8 mouse cellular contexts compared by ENCODE assay signal in the genomic region with DNA sequence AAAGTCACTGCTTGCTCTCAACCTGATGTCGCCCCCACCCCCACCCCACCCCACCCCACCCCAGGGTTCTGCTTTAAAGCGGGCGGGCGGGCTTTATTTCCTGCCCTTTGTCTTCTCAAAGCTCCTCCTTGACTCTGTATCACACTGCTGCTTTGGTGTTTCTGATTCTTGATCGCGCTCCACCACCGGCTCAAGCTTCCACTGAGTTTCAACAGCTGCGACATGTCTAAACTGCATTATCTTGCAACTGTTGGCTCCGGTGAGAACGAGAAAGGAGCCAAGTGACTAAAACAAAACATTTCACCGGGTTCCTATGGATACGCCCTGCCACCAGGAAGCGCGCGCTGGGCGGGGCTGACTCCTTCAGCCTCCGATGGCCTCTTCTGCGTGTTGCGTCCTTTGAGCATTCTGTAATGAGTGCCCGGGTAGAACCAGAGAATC. TPM values are rescaled to one million over a fixed set of nuclear protein-coding genes. Genes with fewer than 3 reads are reported as not detected.
DNase-seq lines count a peak whose midpoint lies in the region; ATAC-seq and TF ChIP-seq lines count a peak whose summit lies in the region.

No protein-coding gene starts in this region.

- peak overlapping the region; percentile 86 for H3K27ac ChIP-seq in ES-Bruce4 (ENCODE audit: insufficient read depth, low read length)
- H3K27ac ChIP-seq in bone marrow, adult 2 months (ENCODE audit: control insufficient read depth, insufficient read depth, low read depth, low read length, poor library complexity) = no peak overlapping the region
- H3K27ac ChIP-seq in embryonic facial prominence, embryonic 13.5 days = peak overlapping the region; percentile 69
- H3K27ac ChIP-seq in heart, embryonic 10.5 days = peak overlapping the region; percentile 82
- H3K27ac ChIP-seq in kidney, adult 2 months (ENCODE audit: insufficient read depth, low read depth, low read length) = no peak overlapping the region
- peak overlapping the region; percentile 78 for H3K27ac ChIP-seq in neural tube, embryonic 11.5 days (ENCODE audit: low read depth, low read length)

- under 1% methylated on average over 20 of the region's 20 CpGs for WGBS in bone marrow, adult 2 months
- WGBS in embryonic facial prominence, embryonic 13.5 days = 0% methylated on average over 20 of the region's 20 CpGs
- WGBS in heart, embryonic 10.5 days = 0% methylated on average over 20 of the region's 20 CpGs
- WGBS in kidney, adult 2 months = under 1% methylated on average over 20 of the region's 20 CpGs
- under 1% methylated on average over 20 of the region's 20 CpGs for WGBS in neural tube, embryonic 11.5 days

- H3K4me2 ChIP-seq in embryonic facial prominence, embryonic 13.5 days = peak overlapping the region; percentile 77
- H3K4me2 ChIP-seq in neural tube, embryonic 11.5 days (ENCODE audit: low read depth) = peak overlapping the region; percentile 79

- H3K36me3 ChIP-seq in ES-Bruce4 (ENCODE audit: control insufficient read depth, insufficient read depth, low read length, poor library complexity, severe bottlenecking) = no peaks in the 10 kb centered on the region
- no peaks in the 10 kb centered on the region for H3K36me3 ChIP-seq in embryonic facial prominence, embryonic 13.5 days
- no peaks in the 10 kb centered on the region for H3K36me3 ChIP-seq in heart, embryonic 10.5 days
- no peaks in the 10 kb centered on the region for H3K36me3 ChIP-seq in kidney, adult 2 months (ENCODE audit: control insufficient read depth, insufficient read depth, low read length)
- no peaks in the 10 kb centered on the region for H3K36me3 ChIP-seq in neural tube, embryonic 11.5 days (ENCODE audit: control insufficient read depth, insufficient read depth, low read length)

- 0 out of 2 replicates have a peak, but pooled peaks have one; percentile 52 for TF ChIP-seq EP300 in ES-Bruce4 (IDR thresholded peaks at IDR 0.05; ENCODE audit: insufficient read depth, low read depth, low read length)

- peak; percentile 80 for DNase-seq in heart, embryonic 10.5 days (ENCODE audit: low spot score)
- DNase-seq in kidney, adult 2 months = peak; percentile 73
- peak; percentile 67 to 86 for DNase-seq in lung, adult 18-20 months
- peak; percentile 78 for DNase-seq in neural tube, embryonic 11.5 days (ENCODE audit: low spot score)
- peak; percentile 28 to 49 for DNase-seq in thymus, postnatal 10 days (ENCODE audit: low spot score in 2 of 2)

- H3K27me3 ChIP-seq in ES-Bruce4 (ENCODE audit: control insufficient read depth, insufficient read depth, low read length, poor library complexity, severe bottlenecking) = no peaks in the 10 kb centered on the region
- H3K27me3 ChIP-seq in embryonic facial prominence, embryonic 13.5 days = no peaks in the 10 kb centered on the region
- H3K27me3 ChIP-seq in heart, embryonic 10.5 days (ENCODE audit: insufficient read depth, poor library complexity, severe bottlenecking) = no peaks in the 10 kb centered on the region
- no peaks in the 10 kb centered on the region for H3K27me3 ChIP-seq in kidney, adult 2 months (replicated peaks; ENCODE audit: control insufficient read depth, insufficient read depth, low read length)
- no peaks in the 10 kb centered on the region for H3K27me3 ChIP-seq in neural tube, embryonic 11.5 days (ENCODE audit: control insufficient read depth, insufficient read depth, low read length)

- peak overlapping the region; percentile 80 for H3K4me3 ChIP-seq in ES-Bruce4 (ENCODE audit: low read depth, low read length)
- H3K4me3 ChIP-seq in bone marrow, adult 2 months (replicated peaks; ENCODE audit: control insufficient read depth, low read depth, low read length) = peak overlapping the region; percentile 77
- H3K4me3 ChIP-seq in embryonic facial prominence, embryonic 13.5 days = peak overlapping the region; percentile 56
- peak overlapping the region; percentile 62 for H3K4me3 ChIP-seq in heart, embryonic 10.5 days
- H3K4me3 ChIP-seq in kidney, adult 2 months (ENCODE audit: insufficient read depth, low read depth, low read length) = peak overlapping the region; percentile 54
- H3K4me3 ChIP-seq in neural tube, embryonic 11.5 days (ENCODE audit: low read depth, low read length) = peak overlapping the region; percentile 42

- H3K9me3 ChIP-seq in ES-Bruce4 (replicated peaks; ENCODE audit: control insufficient read depth, insufficient read depth, low read length, poor library complexity, severe bottlenecking) = no peaks in the 10 kb centered on the region
- H3K9me3 ChIP-seq in embryonic facial prominence, embryonic 13.5 days = no peaks in the 10 kb centered on the region
- H3K9me3 ChIP-seq in heart, embryonic 10.5 days = no peaks in the 10 kb centered on the region
- no peaks in the 10 kb centered on the region for H3K9me3 ChIP-seq in neural tube, embryonic 11.5 days (ENCODE audit: control insufficient read depth, low read length)

- no peaks in the 10 kb centered on the region for H3K4me1 ChIP-seq in ES-Bruce4 (ENCODE audit: control insufficient read depth, insufficient read depth, low read length)
- H3K4me1 ChIP-seq in bone marrow, adult 2 months (ENCODE audit: control insufficient read depth, insufficient read depth, low read length) = no peaks in the 10 kb centered on the region; the same call in 1 of the 2 replicates
- H3K4me1 ChIP-seq in embryonic facial prominence, embryonic 13.5 days = 0 out of 2 replicates have a peak, but pooled peaks cover 7% of the 10 kb centered on the region
- no peaks in the 10 kb centered on the region for H3K4me1 ChIP-seq in heart, embryonic 10.5 days
- no peaks in the 10 kb centered on the region for H3K4me1 ChIP-seq in kidney, adult 2 months (ENCODE audit: control insufficient read depth, insufficient read depth, low read length)
- no peaks in the 10 kb centered on the region for H3K4me1 ChIP-seq in neural tube, embryonic 11.5 days (ENCODE audit: control insufficient read depth, insufficient read depth, low read length)

- peak overlapping the region; percentile 50 for H3K9ac ChIP-seq in ES-Bruce4 (ENCODE audit: low read depth, poor library complexity, severe bottlenecking)
- peak overlapping the region; percentile 73 for H3K9ac ChIP-seq in embryonic facial prominence, embryonic 13.5 days
- peak overlapping the region; percentile 66 for H3K9ac ChIP-seq in neural tube, embryonic 11.5 days (ENCODE audit: low read length)

- TF ChIP-seq POLR2A in ES-Bruce4 (IDR thresholded peaks at IDR 0.05; ENCODE audit: insufficient read depth, low read length) = no peak
- TF ChIP-seq POLR2A in bone marrow, adult 2 months (IDR thresholded peaks at IDR 0.05; ENCODE audit: borderline replicate concordance, control insufficient read depth, low read depth, low read length) = no peak
- TF ChIP-seq POLR2A in kidney, adult 2 months (IDR thresholded peaks at IDR 0.05; ENCODE audit: low read depth, low read length) = no peak

- ATAC-seq in embryonic facial prominence, embryonic 13.5 days (ENCODE audit: insufficient number of reproducible peaks, insufficient read depth, low FRiP score, low TSS enrichment, low read depth) = 0 out of 2 replicates have a peak, but pooled peaks have one; percentile 67
- peak; percentile 90 for ATAC-seq in neural tube, embryonic 11.5 days (ENCODE audit: insufficient read depth, low FRiP score, low TSS enrichment)

- TF ChIP-seq CTCF in ES-Bruce4 (IDR thresholded peaks at IDR 0.05; ENCODE audit: low read depth, low read length) = no peak
- no peak for TF ChIP-seq CTCF in bone marrow, adult 2 months (IDR thresholded peaks at IDR 0.05; ENCODE audit: control insufficient read depth, insufficient read depth, low read length)
- no peak for TF ChIP-seq CTCF in kidney, adult 2 months (conservative IDR thresholded peaks at IDR 0.05; ENCODE audit: insufficient read depth, insufficient read length, low read depth, low read length)

RNA-seq across cellular contexts. Expression of a gene that starts 43.2 kb away (rescaled TPM):
- polyA plus RNA-seq in ES-Bruce4 (2011; ENCODE audit: insufficient read depth, insufficient read length, low read depth, missing spikeins) = 17.3 and 17.9 TPM in 2 replicates
- 4.0 TPM in 2 replicates for polyA plus RNA-seq in bone marrow, adult 2 months (2011; ENCODE audit: insufficient read depth, insufficient read length, low replicate concordance, missing spikeins)
- polyA plus RNA-seq in embryonic facial prominence, embryonic 13.5 days (2015; fragmentation: Nextera tagmentation; extraction: Ambion mirVana) = 61.1 and 63.7 TPM in 2 replicates
- polyA plus RNA-seq in heart, embryonic 10.5 days (2016; fragmentation: Nextera tagmentation; extraction: Ambion mirVana) = 43.6 and 46.3 TPM in 2 replicates
- polyA plus RNA-seq in kidney, adult 2 months (2012; rRNA removed) = 34.6 and 36.7 TPM in 2 replicates
- 36.6 and 42.0 TPM in 2 replicates for polyA plus RNA-seq in neural tube, embryonic 11.5 days (2014; fragmentation: Nextera tagmentation; extraction: Ambion mirVana)

RNA-seq across cellular contexts. Expression of a gene that starts 47.6 kb away (rescaled TPM):
- polyA plus RNA-seq in ES-Bruce4 (2011; ENCODE audit: insufficient read depth, insufficient read length, low read depth, missing spikeins) = 34.5 and 34.9 TPM in 2 replicates
- polyA plus RNA-seq in bone marrow, adult 2 months (2011; ENCODE audit: insufficient read depth, insufficient read length, low replicate concordance, missing spikeins) = 6.7 and 7.2 TPM in 2 replicates
- 35.2 and 39.5 TPM in 2 replicates for polyA plus RNA-seq in embryonic facial prominence, embryonic 13.5 days (2015; fragmentation: Nextera tagmentation; extraction: Ambion mirVana)
- polyA plus RNA-seq in heart, embryonic 10.5 days (2016; fragmentation: Nextera tagmentation; extraction: Ambion mirVana) = 38.9 and 40.7 TPM in 2 replicates
- 14.1 and 15.9 TPM in 2 replicates for polyA plus RNA-seq in kidney, adult 2 months (2012; rRNA removed)
- 30.9 and 31.2 TPM in 2 replicates for polyA plus RNA-seq in neural tube, embryonic 11.5 days (2014; fragmentation: Nextera tagmentation; extraction: Ambion mirVana)

RNA-seq across cellular contexts. Expression of a gene that starts 56.7 kb away (rescaled TPM):
- polyA plus RNA-seq in ES-Bruce4 (2011; ENCODE audit: insufficient read depth, insufficient read length, low read depth, missing spikeins) = 0.73 and 1.2 TPM in 2 replicates
- 0.52 TPM in 1 of 2 replicates, not detected in the other for polyA plus RNA-seq in bone marrow, adult 2 months (2011; ENCODE audit: insufficient read depth, insufficient read length, low replicate concordance, missing spikeins)
- 6.3 and 6.6 TPM in 2 replicates for polyA plus RNA-seq in embryonic facial prominence, embryonic 13.5 days (2015; fragmentation: Nextera tagmentation; extraction: Ambion mirVana)
- polyA plus RNA-seq in heart, embryonic 10.5 days (2016; fragmentation: Nextera tagmentation; extraction: Ambion mirVana) = 0.04 and 0.09 TPM in 2 replicates
- polyA plus RNA-seq in kidney, adult 2 months (2012; rRNA removed) = not detected in 2 replicates
- polyA plus RNA-seq in neural tube, embryonic 11.5 days (2014; fragmentation: Nextera tagmentation; extraction: Ambion mirVana) = 10.5 and 12.8 TPM in 2 replicates

Comparison
In these comparisons a context has a peak if more than half of its experiments do, and no peak if none do; other contexts are left out.
1. H3K27ac ChIP-seq: peak in ES-Bruce4 (single experiment), embryonic facial prominence, embryonic 13.5 days (single experiment), heart, embryonic 10.5 days (single experiment) and neural tube, embryonic 11.5 days (single experiment); none in bone marrow, adult 2 months (single experiment) and kidney, adult 2 months (single experiment).
2. Peak in every context shown above with its lines, with median percentiles within 50 percentile points of each other: H3K4me3 ChIP-seq, H3K9ac ChIP-seq and DNase-seq.